Mouse (Mus musculus): ENCODE measurements at regions not wholly inside any gene's neighbourhood (a gene's known extent, or its start where the extent isn't known, plus 50 kb on each side); places are given as distances from the start of the nearest gene placed in this dataset.

- ATAC-seq (replicated peaks in 1 of 2; ENCODE audit: insufficient read depth in 1 of 2, low FRiP score in 2 of 2, low TSS enrichment in 1 of 2, low read depth in 1 of 2, poor library complexity in 2 of 2, severe bottlenecking in 2 of 2) = no peak
Observed at GRCm38 (mm10) chr9:113270595-113270994, 437.5 kb downstream of the Pdcd6ip start.

- ATAC-seq (replicated peaks in 1 of 2; ENCODE audit: insufficient read depth in 1 of 2, low FRiP score in 2 of 2, low TSS enrichment in 1 of 2, low read depth in 1 of 2, poor library complexity in 2 of 2, severe bottlenecking in 2 of 2) = no peak
Observed at GRCm38 (mm10) chr9:113267696-113268095, 440.4 kb downstream of the Pdcd6ip start.

GRCm38 (mm10) chr9:113263636-113264035, 444.4 kb downstream of the Pdcd6ip start:
- no peak for ATAC-seq (replicated peaks in 1 of 2; ENCODE audit: insufficient read depth in 1 of 2, low FRiP score in 2 of 2, low TSS enrichment in 1 of 2, low read depth in 1 of 2, poor library complexity in 2 of 2, severe bottlenecking in 2 of 2)

- no peak for ATAC-seq (replicated peaks in 1 of 2; ENCODE audit: insufficient read depth in 1 of 2, low FRiP score in 2 of 2, low TSS enrichment in 1 of 2, low read depth in 1 of 2, poor library complexity in 2 of 2, severe bottlenecking in 2 of 2)
Observed at GRCm38 (mm10) chr9:113260296-113260695, 447.8 kb downstream of the Pdcd6ip start.

- no peak for ATAC-seq (replicated peaks in 1 of 2; ENCODE audit: insufficient read depth in 1 of 2, low FRiP score in 2 of 2, low TSS enrichment in 1 of 2, low read depth in 1 of 2, poor library complexity in 2 of 2, severe bottlenecking in 2 of 2)
Observed at GRCm38 (mm10) chr9:113258556-113258955, 449.5 kb downstream of the Pdcd6ip start.

- ATAC-seq (replicated peaks in 1 of 2; ENCODE audit: insufficient read depth in 1 of 2, low FRiP score in 2 of 2, low TSS enrichment in 1 of 2, low read depth in 1 of 2, poor library complexity in 2 of 2, severe bottlenecking in 2 of 2) = no peak
Observed at GRCm38 (mm10) chr9:113248703-113249274, 459.3 kb downstream of the Pdcd6ip start.

GRCm38 (mm10) chr9:113247950-113248349, 460.1 kb downstream of the Pdcd6ip start:
- no peak for ATAC-seq (replicated peaks in 1 of 2; ENCODE audit: insufficient read depth in 1 of 2, low FRiP score in 2 of 2, low TSS enrichment in 1 of 2, low read depth in 1 of 2, poor library complexity in 2 of 2, severe bottlenecking in 2 of 2)

GRCm38 (mm10) chr9:113243870-113244269, 464.2 kb downstream of the Pdcd6ip start:
- no peak for ATAC-seq (replicated peaks in 1 of 2; ENCODE audit: insufficient read depth in 1 of 2, low FRiP score in 2 of 2, low TSS enrichment in 1 of 2, low read depth in 1 of 2, poor library complexity in 2 of 2, severe bottlenecking in 2 of 2)

GRCm38 (mm10) chr9:113233370-113233769, 474.7 kb downstream of the Pdcd6ip start:
- ATAC-seq (replicated peaks in 1 of 2; ENCODE audit: insufficient read depth in 1 of 2, low FRiP score in 2 of 2, low TSS enrichment in 1 of 2, low read depth in 1 of 2, poor library complexity in 2 of 2, severe bottlenecking in 2 of 2) = no peak

GRCm38 (mm10) chr9:113229391-113229790, 478.7 kb downstream of the Pdcd6ip start:
- ATAC-seq (replicated peaks in 1 of 2; ENCODE audit: insufficient read depth in 1 of 2, low FRiP score in 2 of 2, low TSS enrichment in 1 of 2, low read depth in 1 of 2, poor library complexity in 2 of 2, severe bottlenecking in 2 of 2) = no peak

- ATAC-seq (replicated peaks in 1 of 2; ENCODE audit: insufficient read depth in 1 of 2, low FRiP score in 2 of 2, low TSS enrichment in 1 of 2, low read depth in 1 of 2, poor library complexity in 2 of 2, severe bottlenecking in 2 of 2) = no peak
Observed at GRCm38 (mm10) chr9:113213930-113214329, 494.1 kb downstream of the Pdcd6ip start.

- no peak for ATAC-seq (replicated peaks in 1 of 2; ENCODE audit: insufficient read depth in 1 of 2, low FRiP score in 2 of 2, low TSS enrichment in 1 of 2, low read depth in 1 of 2, poor library complexity in 2 of 2, severe bottlenecking in 2 of 2)
Observed at GRCm38 (mm10) chr9:113212389-113212788, 495.7 kb downstream of the Pdcd6ip start.

- no peak for ATAC-seq (replicated peaks in 1 of 2; ENCODE audit: insufficient read depth in 1 of 2, low FRiP score in 2 of 2, low TSS enrichment in 1 of 2, low read depth in 1 of 2, poor library complexity in 2 of 2, severe bottlenecking in 2 of 2)
Observed at GRCm38 (mm10) chr9:113208181-113208580, 499.9 kb downstream of the Pdcd6ip start.

GRCm38 (mm10) chr9:113199241-113199640, 508.8 kb downstream of the Pdcd6ip start:
- ATAC-seq (replicated peaks in 1 of 2; ENCODE audit: insufficient read depth in 1 of 2, low FRiP score in 2 of 2, low TSS enrichment in 1 of 2, low read depth in 1 of 2, poor library complexity in 2 of 2, severe bottlenecking in 2 of 2) = no peak

- ATAC-seq (replicated peaks in 1 of 2; ENCODE audit: insufficient read depth in 1 of 2, low FRiP score in 2 of 2, low TSS enrichment in 1 of 2, low read depth in 1 of 2, poor library complexity in 2 of 2, severe bottlenecking in 2 of 2) = no peak
Observed at GRCm38 (mm10) chr9:113195556-113195955, 512.5 kb downstream of the Pdcd6ip start.

GRCm38 (mm10) chr9:113192773-113193172, 515.3 kb downstream of the Pdcd6ip start:
- no peak for ATAC-seq (replicated peaks in 1 of 2; ENCODE audit: insufficient read depth in 1 of 2, low FRiP score in 2 of 2, low TSS enrichment in 1 of 2, low read depth in 1 of 2, poor library complexity in 2 of 2, severe bottlenecking in 2 of 2)

- ATAC-seq (replicated peaks in 1 of 2; ENCODE audit: insufficient read depth in 1 of 2, low FRiP score in 2 of 2, low TSS enrichment in 1 of 2, low read depth in 1 of 2, poor library complexity in 2 of 2, severe bottlenecking in 2 of 2) = no peak
Observed at GRCm38 (mm10) chr9:113191163-113191562, 516.9 kb downstream of the Pdcd6ip start.

- no peak for ATAC-seq (replicated peaks in 1 of 2; ENCODE audit: insufficient read depth in 1 of 2, low FRiP score in 2 of 2, low TSS enrichment in 1 of 2, low read depth in 1 of 2, poor library complexity in 2 of 2, severe bottlenecking in 2 of 2)
Observed at GRCm38 (mm10) chr9:113181182-113181581, 526.9 kb downstream of the Pdcd6ip start.

GRCm38 (mm10) chr9:113177918-113178235, 530.2 kb downstream of the Pdcd6ip start:
- no peak for ATAC-seq (replicated peaks in 1 of 2; ENCODE audit: insufficient read depth in 1 of 2, low FRiP score in 2 of 2, low TSS enrichment in 1 of 2, low read depth in 1 of 2, poor library complexity in 2 of 2, severe bottlenecking in 2 of 2)
